Mouse (Mus musculus): ENCODE data around the gene Arhgap33. TPM values are rescaled to one million over a fixed set of nuclear protein-coding genes. Genes with fewer than 3 reads are reported as not detected.
A peak's percentile ranks its signal among the peaks of the same experiment; 100 is the strongest.

Gene Arhgap33
- polyA plus RNA-seq, 1 experiment from 2014 or later: 149 TPM

DNA sequence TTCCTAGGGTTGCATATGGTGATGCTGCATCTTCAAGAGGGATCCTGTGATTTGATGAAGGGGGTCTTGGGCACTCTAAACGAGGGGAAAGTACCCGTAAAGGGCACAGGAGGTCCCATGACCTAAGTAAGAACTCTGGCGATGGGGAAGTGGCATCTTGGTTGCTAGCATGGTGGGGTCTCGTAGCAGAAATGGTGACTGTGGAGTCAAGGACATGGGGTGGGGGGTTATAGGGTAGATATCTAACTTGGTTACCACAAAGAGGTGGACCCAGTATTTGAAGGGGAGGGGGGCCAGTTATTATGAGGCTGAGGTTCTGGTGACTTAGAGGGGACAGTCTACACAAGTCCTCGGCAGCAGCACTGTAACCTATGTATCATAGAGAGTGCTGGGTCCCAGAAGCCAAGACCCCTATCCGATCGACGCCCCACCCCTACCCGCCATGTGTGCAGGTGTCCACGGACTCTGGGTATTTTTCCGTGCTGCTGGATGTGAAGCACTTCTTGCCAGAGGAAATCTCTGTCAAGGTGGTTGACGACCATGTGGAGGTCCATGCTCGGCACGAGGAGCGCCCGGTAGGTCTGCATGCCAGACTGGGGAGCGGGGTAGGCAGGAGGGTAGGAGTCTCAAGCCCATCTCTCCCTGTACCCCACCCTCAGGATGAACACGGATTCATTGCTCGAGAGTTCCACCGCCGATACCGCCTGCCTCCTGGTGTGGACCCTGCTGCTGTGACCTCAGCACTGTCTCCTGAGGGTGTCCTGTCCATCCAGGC lies 19.1 kb upstream of the Arhgap33 start:
- no peak overlapping the region for H3K9ac ChIP-seq (ENCODE audit: low read depth, low read length)
- no peaks in the 10 kb centered on the region for H3K9me3 ChIP-seq (replicated peaks; ENCODE audit: control insufficient read depth, low read length, poor library complexity, severe bottlenecking)
- peaks cover 19% of the 10 kb centered on the region for H3K36me3 ChIP-seq (ENCODE audit: control insufficient read depth, insufficient read depth, low read length)
- H3K27me3 ChIP-seq (ENCODE audit: control insufficient read depth, insufficient read depth, low read depth, low read length): no peaks in the 10 kb centered on the region
- H3K4me2 ChIP-seq (ENCODE audit: low read length): peak overlapping the region; percentile 88; the same call in 1 of the 2 replicates
- 86% methylated on average over 22 of the region's 22 CpGs for WGBS
- no peak for ATAC-seq
- H3K4me1 ChIP-seq (ENCODE audit: control insufficient read depth, insufficient read depth, low read length): peaks cover 21% of the 10 kb centered on the region
- H3K27ac ChIP-seq (ENCODE audit: low read length): no peak overlapping the region
- no peak overlapping the region for H3K4me3 ChIP-seq (ENCODE audit: low read depth, low read length)

DNA sequence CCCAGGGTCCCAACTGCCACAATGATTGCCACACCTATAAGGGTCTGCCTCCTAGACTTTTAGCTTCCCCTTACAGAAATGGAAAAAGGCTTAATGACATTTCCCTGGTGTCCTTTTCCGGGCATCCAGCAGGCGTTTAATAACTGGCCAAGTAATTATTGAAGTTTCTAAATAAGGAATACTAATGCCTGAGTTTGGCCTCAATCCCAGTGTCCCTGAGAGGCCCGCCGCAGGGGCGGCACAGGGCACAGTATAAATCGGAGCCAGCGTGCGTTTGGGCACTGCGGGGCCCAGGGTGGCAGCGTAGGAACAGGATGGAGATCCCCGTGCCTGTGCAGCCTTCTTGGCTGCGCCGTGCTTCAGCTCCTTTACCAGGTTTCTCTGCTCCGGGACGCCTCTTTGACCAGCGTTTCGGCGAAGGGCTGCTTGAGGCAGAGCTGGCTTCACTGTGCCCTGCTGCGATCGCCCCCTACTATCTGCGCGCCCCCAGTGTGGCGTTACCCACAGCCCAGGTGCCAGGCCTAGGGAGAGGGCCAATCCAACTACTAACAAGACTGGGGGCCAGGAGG lies 18.2 kb upstream of the Arhgap33 start:
- Histone ChIP-seq H3K4me3 (ENCODE audit: low read depth, low read length) (peak overlapping the region; percentile 54), H3K27me3 (ENCODE audit: control insufficient read depth, insufficient read depth, low read depth, low read length) (no peaks in the 10 kb centered on the region), H3K4me2 (ENCODE audit: low read length) (peak overlapping the region; percentile 88), H3K27ac (ENCODE audit: low read length) (peak overlapping the region; percentile 79), H3K9ac (ENCODE audit: low read depth, low read length) (peak overlapping the region; percentile 65), H3K36me3 (ENCODE audit: control insufficient read depth, insufficient read depth, low read length) (peaks cover 19% of the 10 kb centered on the region), H3K4me1 (ENCODE audit: control insufficient read depth, insufficient read depth, low read length) (peaks cover 12% of the 10 kb centered on the region), H3K9me3 (replicated peaks; ENCODE audit: control insufficient read depth, low read length, poor library complexity, severe bottlenecking) (no peaks in the 10 kb centered on the region)
- ATAC-seq: no peak
- WGBS: 7% methylated on average over 23 of the region's 23 CpGs

DNA sequence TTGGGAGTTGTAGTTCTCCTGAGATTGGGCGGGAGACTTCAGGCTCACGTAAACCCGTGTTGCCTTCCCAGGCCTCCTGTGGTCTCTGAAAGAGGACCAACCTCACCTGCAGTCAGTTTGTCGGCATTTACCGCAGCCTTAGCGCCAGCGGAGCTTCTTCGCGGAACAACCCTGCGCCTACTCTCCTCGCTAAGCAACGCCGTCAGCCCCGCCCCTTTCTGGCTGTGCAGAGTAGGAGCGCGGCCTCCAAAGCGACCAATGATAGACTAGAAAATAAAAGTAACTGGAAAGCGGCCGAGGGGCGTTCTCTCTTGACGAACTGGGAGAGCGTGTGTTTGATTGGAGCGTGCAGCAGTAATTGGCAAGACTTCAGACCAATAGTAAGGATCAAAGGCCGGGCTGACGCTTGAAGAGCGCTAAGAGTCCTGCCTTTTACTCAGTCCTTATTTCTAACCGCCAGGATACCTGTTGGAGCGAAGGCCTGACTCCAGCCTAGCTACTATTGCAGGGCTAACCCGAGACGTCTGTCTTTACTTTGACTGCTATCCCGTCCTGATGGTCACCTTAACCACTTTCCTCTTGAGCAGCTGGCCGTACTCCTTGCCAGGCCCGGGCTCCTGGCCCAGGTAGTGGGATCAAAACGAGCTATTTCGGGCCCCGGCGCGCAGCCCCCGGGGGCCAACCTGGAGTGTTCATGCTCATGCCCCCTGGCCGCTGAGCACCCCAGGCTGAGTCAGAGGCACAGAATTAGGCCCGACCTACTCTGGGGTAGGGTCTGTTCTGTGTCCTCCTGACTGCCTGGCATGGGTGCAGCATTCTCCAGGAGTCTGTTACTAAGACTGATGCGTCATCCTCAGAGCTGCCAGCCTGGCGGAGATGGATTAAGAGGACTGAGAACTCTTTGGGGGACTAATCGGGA lies 17.5 kb upstream of the Arhgap33 start, which contains the start of the genes Hspb6 and Proser3:
TSS of gene Hspb6 (plus strand) at position 77 of the 919 bp plus-strand sequence.
TSS of gene Proser3 (minus strand) at position 198 of the 919 bp plus-strand sequence.
- Histone ChIP-seq H3K27me3 (ENCODE audit: control insufficient read depth, insufficient read depth, low read depth, low read length) (no peaks in the 10 kb centered on the region), H3K9ac (ENCODE audit: low read depth, low read length) (peak within 1 kb of the TSS; percentile 65), H3K4me3 (ENCODE audit: low read depth, low read length) (peak within 1 kb of the TSS; percentile 54), H3K4me1 (ENCODE audit: control insufficient read depth, insufficient read depth, low read length) (peaks cover 11% of the 10 kb centered on the region), H3K9me3 (replicated peaks; ENCODE audit: control insufficient read depth, low read length, poor library complexity, severe bottlenecking) (no peaks in the 10 kb centered on the region), H3K27ac (ENCODE audit: low read length) (peak within 1 kb of the TSS; percentile 93), H3K36me3 (ENCODE audit: control insufficient read depth, insufficient read depth, low read length) (peaks cover 19% of the 10 kb centered on the region), H3K4me2 (ENCODE audit: low read length) (peak within 1 kb of the TSS; percentile 88)
- ATAC-seq: peak; percentile 96
- WGBS: under 1% methylated on average over 44 of the region's 44 CpGs

DNA sequence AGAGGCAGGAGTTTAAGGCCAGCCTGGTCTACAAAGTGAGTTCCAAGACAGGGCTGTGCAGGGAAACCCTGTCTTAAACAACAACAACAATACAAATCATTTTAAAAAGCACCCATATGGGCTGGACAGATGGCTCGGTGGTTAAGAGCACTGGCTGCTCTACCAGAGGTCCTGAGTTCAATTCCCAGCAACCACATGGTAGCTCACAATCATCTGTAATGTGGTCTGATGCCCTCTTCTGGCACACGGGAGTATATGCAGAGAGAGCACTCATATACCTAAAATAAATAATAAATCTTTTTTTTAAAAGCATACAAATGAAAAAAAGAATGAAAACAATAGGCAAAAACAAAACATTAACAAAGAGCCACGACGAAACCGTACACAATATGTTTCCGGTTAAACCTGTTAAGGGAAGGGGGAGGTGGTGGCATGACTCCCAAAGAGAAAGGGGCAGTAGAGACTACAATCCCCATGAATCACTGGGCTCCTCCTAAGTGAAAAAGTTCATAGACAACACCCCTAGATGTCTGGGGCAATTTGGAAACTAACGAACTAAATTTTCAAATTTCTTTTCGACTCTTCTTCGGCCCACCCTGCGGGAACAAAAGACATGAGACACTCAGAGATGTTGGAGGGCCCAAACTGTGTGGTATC lies 16.7 kb upstream of the Arhgap33 start:
- peak overlapping the region; percentile 63 for H3K9ac ChIP-seq (ENCODE audit: low read depth, low read length)
- H3K4me2 ChIP-seq (ENCODE audit: low read length): peak overlapping the region; percentile 88
- H3K27ac ChIP-seq (ENCODE audit: low read length): peak overlapping the region; percentile 93
- peaks cover 11% of the 10 kb centered on the region for H3K4me1 ChIP-seq (ENCODE audit: control insufficient read depth, insufficient read depth, low read length)
- no peaks in the 10 kb centered on the region for H3K27me3 ChIP-seq (ENCODE audit: control insufficient read depth, insufficient read depth, low read depth, low read length)
- H3K9me3 ChIP-seq (replicated peaks; ENCODE audit: control insufficient read depth, low read length, poor library complexity, severe bottlenecking): no peaks in the 10 kb centered on the region
- ATAC-seq: peak; percentile 72
- WGBS: 4% methylated on average over 10 of the region's 10 CpGs
- peaks cover 12% of the 10 kb centered on the region for H3K36me3 ChIP-seq (ENCODE audit: control insufficient read depth, insufficient read depth, low read length)
- H3K4me3 ChIP-seq (ENCODE audit: low read depth, low read length): peak overlapping the region; percentile 54

DNA sequence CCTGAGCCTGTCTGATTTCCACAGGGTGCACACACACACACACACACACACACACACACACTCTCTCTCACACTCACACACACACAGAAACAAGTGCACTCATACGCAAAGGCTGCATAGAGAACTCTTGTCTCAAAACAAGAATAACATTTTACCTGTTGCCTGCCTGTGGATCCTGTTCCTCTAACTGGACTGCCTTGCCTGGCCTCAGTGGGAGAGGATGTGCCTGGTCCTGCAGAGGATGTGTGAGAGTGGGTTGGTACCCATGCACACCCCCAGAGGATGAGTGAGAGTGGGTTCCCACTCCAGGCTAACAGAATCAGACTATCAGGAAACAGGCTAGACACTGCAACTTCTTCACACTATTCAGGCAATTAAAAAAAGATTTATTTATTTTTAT lies 15.7 kb upstream of the Arhgap33 start:
- ATAC-seq: no peak
- H3K36me3 ChIP-seq (ENCODE audit: control insufficient read depth, insufficient read depth, low read length): peaks cover 8% of the 10 kb centered on the region
- H3K9ac ChIP-seq (ENCODE audit: low read depth, low read length): no peak overlapping the region
- H3K4me3 ChIP-seq (ENCODE audit: low read depth, low read length): no peak overlapping the region
- H3K4me1 ChIP-seq (ENCODE audit: control insufficient read depth, insufficient read depth, low read length): peaks cover 11% of the 10 kb centered on the region
- H3K9me3 ChIP-seq (replicated peaks; ENCODE audit: control insufficient read depth, low read length, poor library complexity, severe bottlenecking): no peaks in the 10 kb centered on the region
- no peaks in the 10 kb centered on the region for H3K27me3 ChIP-seq (ENCODE audit: control insufficient read depth, insufficient read depth, low read depth, low read length)
- 95% methylated on average over 1 of the region's 1 CpGs for WGBS
- H3K4me2 ChIP-seq (ENCODE audit: low read length): no peak overlapping the region
- no peak overlapping the region for H3K27ac ChIP-seq (ENCODE audit: low read length)

DNA sequence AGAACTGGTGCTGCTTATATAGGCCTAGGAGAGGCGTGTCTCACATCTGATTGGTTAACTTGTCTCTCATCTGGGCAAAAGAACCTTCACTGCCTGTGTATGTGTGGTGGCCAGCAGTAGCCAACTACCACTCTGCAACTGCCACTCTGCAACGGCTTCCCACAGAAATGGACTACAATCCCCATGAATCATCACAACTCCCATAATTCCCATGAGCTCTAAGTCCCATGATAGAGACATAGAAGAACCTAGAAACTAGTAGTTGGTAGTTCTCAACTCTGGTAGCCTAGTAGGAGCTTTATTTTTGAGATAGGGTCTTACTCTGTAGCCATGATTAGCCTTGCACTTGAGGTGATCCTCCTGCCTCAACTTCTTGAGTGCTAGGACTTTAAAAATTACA lies 15.0 kb upstream of the Arhgap33 start:
- WGBS: 91% methylated on average over 1 of the region's 2 CpGs
- Histone ChIP-seq H3K4me2 (ENCODE audit: low read length) (no peak overlapping the region), H3K4me1 (ENCODE audit: control insufficient read depth, insufficient read depth, low read length) (peaks cover 11% of the 10 kb centered on the region), H3K36me3 (ENCODE audit: control insufficient read depth, insufficient read depth, low read length) (peaks cover 2% of the 10 kb centered on the region), H3K27me3 (ENCODE audit: control insufficient read depth, insufficient read depth, low read depth, low read length) (no peaks in the 10 kb centered on the region), H3K9ac (ENCODE audit: low read depth, low read length) (no peak overlapping the region), H3K4me3 (ENCODE audit: low read depth, low read length) (no peak overlapping the region), H3K9me3 (replicated peaks; ENCODE audit: control insufficient read depth, low read length, poor library complexity, severe bottlenecking) (no peaks in the 10 kb centered on the region), H3K27ac (ENCODE audit: low read length) (no peak overlapping the region)
- ATAC-seq: no peak

DNA sequence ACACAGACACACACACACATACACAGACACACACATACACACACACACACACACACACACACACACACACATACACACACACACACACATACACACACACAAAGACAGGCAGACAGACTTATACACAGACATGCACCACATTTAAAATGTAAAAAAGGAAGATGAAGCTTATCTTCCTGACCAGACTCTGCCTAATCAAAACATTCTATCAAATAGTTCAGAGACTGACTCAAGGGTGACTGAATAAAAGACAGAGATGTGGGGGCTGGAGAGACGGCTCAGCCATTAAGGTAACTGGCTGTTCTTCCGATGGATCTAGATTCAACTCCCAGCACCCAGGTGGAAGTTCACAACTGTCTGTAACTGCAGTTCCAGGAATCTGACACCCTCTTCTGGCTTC lies 9.5 kb upstream of the Arhgap33 start:
- 93% methylated on average over 2 of the region's 2 CpGs for WGBS
- H3K27me3 ChIP-seq (ENCODE audit: control insufficient read depth, insufficient read depth, low read depth, low read length): no peaks in the 10 kb centered on the region
- no peaks in the 10 kb centered on the region for H3K4me1 ChIP-seq (ENCODE audit: control insufficient read depth, insufficient read depth, low read length)
- no peak overlapping the region for H3K27ac ChIP-seq (ENCODE audit: low read length)
- H3K9me3 ChIP-seq (replicated peaks; ENCODE audit: control insufficient read depth, low read length, poor library complexity, severe bottlenecking): no peaks in the 10 kb centered on the region
- H3K36me3 ChIP-seq (ENCODE audit: control insufficient read depth, insufficient read depth, low read length): 0 out of 2 replicates have a peak, but pooled peaks cover 7% of the 10 kb centered on the region
- H3K4me3 ChIP-seq (ENCODE audit: low read depth, low read length): no peak overlapping the region
- no peak for ATAC-seq
- no peak overlapping the region for H3K4me2 ChIP-seq (ENCODE audit: low read length)
- no peak overlapping the region for H3K9ac ChIP-seq (ENCODE audit: low read depth, low read length)

DNA sequence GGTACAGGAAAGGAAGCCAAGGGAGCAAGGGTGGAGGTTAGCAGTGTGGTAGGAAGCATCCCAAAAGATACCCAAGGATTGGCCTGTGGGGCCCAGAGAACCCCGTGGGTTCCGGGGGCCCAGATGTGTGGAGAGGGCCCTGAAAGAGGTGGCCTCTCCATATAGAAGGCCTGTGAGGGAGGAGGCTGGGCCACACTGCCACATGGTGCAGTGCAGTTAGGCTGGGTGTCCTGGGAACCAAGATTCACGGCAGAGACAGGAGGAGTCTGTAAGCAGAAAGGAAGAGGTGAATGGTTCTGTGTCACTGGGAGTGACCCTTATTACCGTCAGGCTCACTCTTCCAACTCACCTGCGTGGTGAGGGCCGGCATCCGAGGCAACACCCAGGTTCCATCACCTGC lies 5.7 kb upstream of the Arhgap33 start:
- Histone ChIP-seq H3K4me2 (ENCODE audit: low read length) (no peak overlapping the region), H3K27me3 (ENCODE audit: control insufficient read depth, insufficient read depth, low read depth, low read length) (no peaks in the 10 kb centered on the region), H3K4me1 (ENCODE audit: control insufficient read depth, insufficient read depth, low read length) (peaks cover 5% of the 10 kb centered on the region; the same call in 1 of the 2 replicates), H3K9ac (ENCODE audit: low read depth, low read length) (no peak overlapping the region), H3K4me3 (ENCODE audit: low read depth, low read length) (no peak overlapping the region), H3K9me3 (replicated peaks; ENCODE audit: control insufficient read depth, low read length, poor library complexity, severe bottlenecking) (no peaks in the 10 kb centered on the region), H3K27ac (ENCODE audit: low read length) (no peak overlapping the region), H3K36me3 (ENCODE audit: control insufficient read depth, insufficient read depth, low read length) (0 out of 2 replicates have a peak, but pooled peaks cover 7% of the 10 kb centered on the region)
- no peak for ATAC-seq
- WGBS: 91% methylated on average over 7 of the region's 7 CpGs
